ENCODE assay signal across 22 mouse cellular contexts in genomic region chr5:127659312-127659711, GRCm38 (mm10). TPM values are rescaled to one million over a fixed set of nuclear protein-coding genes. Genes with fewer than 3 reads are reported as not detected.
DNase-seq lines count a peak whose midpoint lies in the region; ATAC-seq and TF ChIP-seq lines count a peak whose summit lies in the region.
"Had no signal": no experiment of that assay in that cellular context is flagged by ENCODE, and none has a peak within 500 bp of the region (broad histone marks: within the 10 kb centered on the region; RNA-seq: fewer than 3 reads in every experiment).

No protein-coding gene starts in this region.

- H3K4me2 ChIP-seq in hindbrain, postnatal 0 days (ENCODE audit: low read depth, low read length) = no peak overlapping the region
- H3K4me2 ChIP-seq in hindbrain, embryonic 16.5 days (ENCODE audit: low read length) = no peak overlapping the region
- no peak overlapping the region for H3K4me2 ChIP-seq in lung, embryonic 14.5 days
- H3K4me2 ChIP-seq: embryonic facial prominence, embryonic 13.5 days; heart, embryonic 11.5 days; hindbrain, embryonic 12.5 days; kidney, embryonic 15.5 days; liver, embryonic 12.5 days; lung, embryonic 15.5 days; midbrain, embryonic 13.5 days; neural tube, embryonic 15.5 days had no signal

- DNase-seq in hindbrain, postnatal 0 days (ENCODE audit: low spot score) = no peak
- no peak for DNase-seq in lung, embryonic 14.5 days
- no peak for DNase-seq in lung, adult 18-20 months
- DNase-seq in ES-CJ7 (ENCODE audit: low read depth, low spot score) = peak; percentile 76
- DNase-seq in ovary, postnatal 36 days (ENCODE audit: low spot score) = no peak
- DNase-seq: cerebellum, adult 9-10 months; gastrocnemius, postnatal 36 days; heart, postnatal 14 days; thymus, postnatal 25 days had no signal

- H3K27me3 ChIP-seq in hindbrain, postnatal 0 days (ENCODE audit: insufficient read depth, low read length) = no peaks in the 10 kb centered on the region
- no peaks in the 10 kb centered on the region for H3K27me3 ChIP-seq in hindbrain, embryonic 16.5 days (replicated peaks; ENCODE audit: control insufficient read depth, insufficient read depth, low read length)
- no peaks in the 10 kb centered on the region for H3K27me3 ChIP-seq in lung, embryonic 14.5 days (ENCODE audit: insufficient read depth, low read length)
- H3K27me3 ChIP-seq: embryonic facial prominence, embryonic 13.5 days; hindbrain, embryonic 12.5 days; kidney, embryonic 15.5 days; liver, embryonic 12.5 days; lung, embryonic 15.5 days; midbrain, embryonic 13.5 days; neural tube, embryonic 15.5 days had no signal

- no peak for ATAC-seq in hindbrain, postnatal 0 days
- ATAC-seq in hindbrain, embryonic 16.5 days = no peak
- ATAC-seq in lung, embryonic 14.5 days (ENCODE audit: insufficient read depth) = no peak
- ATAC-seq in activated CD4-positive, CD25-positive, alpha-beta regulatory T cell, adult 4 months = no peak
- ATAC-seq: forebrain, embryonic 14.5 days; liver, embryonic 12.5 days; midbrain, embryonic 13.5 days had no signal

- H3K36me3 ChIP-seq in hindbrain, postnatal 0 days (ENCODE audit: insufficient read depth, low read length) = no peaks in the 10 kb centered on the region
- H3K36me3 ChIP-seq in hindbrain, embryonic 16.5 days (ENCODE audit: control insufficient read depth, insufficient read depth, low read length) = peaks cover 6% of the 10 kb centered on the region
- H3K36me3 ChIP-seq in lung, embryonic 14.5 days (ENCODE audit: insufficient read depth) = no peaks in the 10 kb centered on the region
- H3K36me3 ChIP-seq: embryonic facial prominence, embryonic 13.5 days; hindbrain, embryonic 12.5 days; liver, embryonic 12.5 days; lung, embryonic 15.5 days had no signal

- 92% methylated on average over 3 of the region's 3 CpGs for WGBS in hindbrain, postnatal 0 days
- 94% methylated on average over 3 of the region's 3 CpGs for WGBS in hindbrain, embryonic 16.5 days
- 84% methylated on average over 3 of the region's 3 CpGs for WGBS in lung, embryonic 14.5 days

- H3K4me1 ChIP-seq in hindbrain, postnatal 0 days (ENCODE audit: insufficient read depth, low read length) = no peaks in the 10 kb centered on the region
- no peaks in the 10 kb centered on the region for H3K4me1 ChIP-seq in hindbrain, embryonic 16.5 days (ENCODE audit: control insufficient read depth, insufficient read depth, low read depth, low read length)
- no peaks in the 10 kb centered on the region for H3K4me1 ChIP-seq in lung, embryonic 14.5 days (ENCODE audit: insufficient read depth)
- no peaks in the 10 kb centered on the region for H3K4me1 ChIP-seq in cortical plate, adult 2 months (ENCODE audit: control insufficient read depth, insufficient read depth, low read length)
- H3K4me1 ChIP-seq: embryonic facial prominence, embryonic 13.5 days; hindbrain, embryonic 12.5 days; kidney, embryonic 15.5 days; limb, embryonic 10.5 days; liver, embryonic 12.5 days; lung, embryonic 15.5 days; midbrain, embryonic 13.5 days; neural tube, embryonic 15.5 days had no signal

- no peak overlapping the region for H3K4me3 ChIP-seq in hindbrain, postnatal 0 days (ENCODE audit: low read length)
- H3K4me3 ChIP-seq in hindbrain, embryonic 16.5 days (ENCODE audit: low read length) = no peak overlapping the region
- no peak overlapping the region for H3K4me3 ChIP-seq in lung, embryonic 14.5 days (ENCODE audit: low read depth, low read length)
- no peak overlapping the region for H3K4me3 ChIP-seq in cortical plate, adult 2 months (ENCODE audit: insufficient read depth, low read length)
- H3K4me3 ChIP-seq: embryonic facial prominence, embryonic 13.5 days; hindbrain, embryonic 12.5 days; kidney, embryonic 15.5 days; limb, embryonic 10.5 days; liver, embryonic 12.5 days; lung, embryonic 15.5 days; midbrain, embryonic 13.5 days; neural tube, embryonic 15.5 days had no signal

- peak; percentile 40; the same call in 1 of the 2 replicates for TF ChIP-seq CTCF in hindbrain, postnatal 0 days (IDR thresholded peaks at IDR 0.05; ENCODE audit: low read depth)
- TF ChIP-seq CTCF in lung, embryonic 14.5 days (IDR thresholded peaks at IDR 0.05; ENCODE audit: low read depth) = peak; percentile 44
- TF ChIP-seq CTCF in cortical plate, adult 2 months (IDR thresholded peaks at IDR 0.05; ENCODE audit: extremely low read depth, insufficient read depth, low read length) = peak; percentile 10; the same call in 1 of the 2 replicates

- H3K9ac ChIP-seq in hindbrain, postnatal 0 days (replicated peaks; ENCODE audit: low read length) = no peak overlapping the region
- no peak overlapping the region for H3K9ac ChIP-seq in hindbrain, embryonic 16.5 days (ENCODE audit: low read depth, low read length)
- H3K9ac ChIP-seq in lung, embryonic 14.5 days = no peak overlapping the region
- H3K9ac ChIP-seq: embryonic facial prominence, embryonic 13.5 days; hindbrain, embryonic 12.5 days; kidney, embryonic 15.5 days; liver, embryonic 12.5 days; lung, embryonic 15.5 days; midbrain, embryonic 13.5 days; neural tube, embryonic 15.5 days had no signal

- no peak overlapping the region for H3K27ac ChIP-seq in hindbrain, postnatal 0 days
- H3K27ac ChIP-seq in hindbrain, embryonic 16.5 days (ENCODE audit: low read depth, low read length) = no peak overlapping the region
- H3K27ac ChIP-seq in lung, embryonic 14.5 days (ENCODE audit: low read depth) = no peak overlapping the region
- H3K27ac ChIP-seq in cortical plate, adult 2 months (ENCODE audit: insufficient read depth, low read length) = no peak overlapping the region
- H3K27ac ChIP-seq: embryonic facial prominence, embryonic 13.5 days; hindbrain, embryonic 12.5 days; kidney, embryonic 15.5 days; limb, embryonic 10.5 days; liver, embryonic 12.5 days; lung, embryonic 15.5 days; midbrain, embryonic 13.5 days; neural tube, embryonic 15.5 days had no signal

- no peak for TF ChIP-seq POLR2A in cortical plate, adult 2 months (IDR thresholded peaks at IDR 0.05; ENCODE audit: extremely low read depth, insufficient read depth, low read length)

- peaks cover 3% of the 10 kb centered on the region; the same call in 1 of the 2 replicates for H3K9me3 ChIP-seq in hindbrain, postnatal 0 days (ENCODE audit: low read length)
- H3K9me3 ChIP-seq in hindbrain, embryonic 16.5 days (ENCODE audit: control insufficient read depth, low read length) = peaks cover 2% of the 10 kb centered on the region; the same call in 1 of the 2 replicates
- no peaks in the 10 kb centered on the region for H3K9me3 ChIP-seq in lung, embryonic 14.5 days (ENCODE audit: low read depth, low read length)
- H3K9me3 ChIP-seq: kidney, embryonic 15.5 days; limb, embryonic 10.5 days; lung, embryonic 15.5 days; neural tube, embryonic 15.5 days had no signal

RNA-seq across cellular contexts. Expression of gene Slc15a4, which starts 26.6 kb away (rescaled TPM):
- total RNA-seq in hindbrain, postnatal 0 days (2014; rRNA removed) = 41.2 and 45.0 TPM in 2 replicates
- 18.5 and 21.1 TPM in 2 replicates for polyA plus RNA-seq in hindbrain, postnatal 0 days (2015; fragmentation: Nextera tagmentation; extraction: Ambion mirVana)
- 29.1 and 29.6 TPM in 2 replicates for polyA plus RNA-seq in hindbrain, embryonic 16.5 days (2015; fragmentation: Nextera tagmentation; extraction: Ambion mirVana)
- polyA plus RNA-seq in lung, embryonic 14.5 days (2014; fragmentation: Nextera tagmentation; extraction: Ambion mirVana) = 22.3 and 23.0 TPM in 2 replicates
- polyA plus RNA-seq in cortical plate, adult 2 months (2012; rRNA removed) = 21.3 and 32.0 TPM in 2 replicates
- polyA plus RNA-seq in activated CD4-positive, CD25-positive, alpha-beta regulatory T cell, adult 4 months (2017; shearing (Covaris generic)) = 1 to 10 TPM; 3.2 to 4.1 TPM

RNA-seq across cellular contexts. Expression of gene Glt1d1, which starts 27.2 kb away (rescaled TPM):
- 6.6 and 8.9 TPM in 2 replicates for total RNA-seq in hindbrain, postnatal 0 days (2014; rRNA removed)
- 2.9 and 3.3 TPM in 2 replicates for polyA plus RNA-seq in hindbrain, postnatal 0 days (2015; fragmentation: Nextera tagmentation; extraction: Ambion mirVana)
- polyA plus RNA-seq in hindbrain, embryonic 16.5 days (2015; fragmentation: Nextera tagmentation; extraction: Ambion mirVana) = 1.5 and 1.7 TPM in 2 replicates
- polyA plus RNA-seq in lung, embryonic 14.5 days (2014; fragmentation: Nextera tagmentation; extraction: Ambion mirVana) = 0.18 and 0.64 TPM in 2 replicates
- 20.5 and 20.9 TPM in 2 replicates for polyA plus RNA-seq in cortical plate, adult 2 months (2012; rRNA removed)
- polyA plus RNA-seq in activated CD4-positive, CD25-positive, alpha-beta regulatory T cell, adult 4 months (2017; shearing (Covaris generic)) = not detected
- total RNA-seq: gastrocnemius, postnatal 36 days; heart, postnatal 14 days had no signal
